Mouse (Mus musculus): ENCODE measurements around the gene Ccdc92b. TPM values are rescaled to one million over a fixed set of nuclear protein-coding genes. Genes with fewer than 3 reads are reported as not detected.
"Not testable (repeated sequence)": the region's sequence is repeated elsewhere in the genome, so short reads cannot be mapped to it uniquely, and the experiment has no call there.

Gene Ccdc92b
- 10 to 100 TPM; 19.1 to 20.2 TPM for total RNA-seq (2021)
- long read RNA-seq, experiment 1, full-length matches to known transcripts: 9 of 18 reads
- long read RNA-seq, experiment 1, partial matches to known transcripts: 8 of 18 reads
- long read RNA-seq, experiment 1, other reads (novel, unspliced or antisense): 1 of 18 reads
- long read RNA-seq, experiment 2, full-length matches to known transcripts: 4 of 5 reads
- long read RNA-seq, experiment 2, partial matches to known transcripts: 0 of 5 reads
- long read RNA-seq, experiment 2, other reads (novel, unspliced or antisense): 1 of 5 reads

DNA sequence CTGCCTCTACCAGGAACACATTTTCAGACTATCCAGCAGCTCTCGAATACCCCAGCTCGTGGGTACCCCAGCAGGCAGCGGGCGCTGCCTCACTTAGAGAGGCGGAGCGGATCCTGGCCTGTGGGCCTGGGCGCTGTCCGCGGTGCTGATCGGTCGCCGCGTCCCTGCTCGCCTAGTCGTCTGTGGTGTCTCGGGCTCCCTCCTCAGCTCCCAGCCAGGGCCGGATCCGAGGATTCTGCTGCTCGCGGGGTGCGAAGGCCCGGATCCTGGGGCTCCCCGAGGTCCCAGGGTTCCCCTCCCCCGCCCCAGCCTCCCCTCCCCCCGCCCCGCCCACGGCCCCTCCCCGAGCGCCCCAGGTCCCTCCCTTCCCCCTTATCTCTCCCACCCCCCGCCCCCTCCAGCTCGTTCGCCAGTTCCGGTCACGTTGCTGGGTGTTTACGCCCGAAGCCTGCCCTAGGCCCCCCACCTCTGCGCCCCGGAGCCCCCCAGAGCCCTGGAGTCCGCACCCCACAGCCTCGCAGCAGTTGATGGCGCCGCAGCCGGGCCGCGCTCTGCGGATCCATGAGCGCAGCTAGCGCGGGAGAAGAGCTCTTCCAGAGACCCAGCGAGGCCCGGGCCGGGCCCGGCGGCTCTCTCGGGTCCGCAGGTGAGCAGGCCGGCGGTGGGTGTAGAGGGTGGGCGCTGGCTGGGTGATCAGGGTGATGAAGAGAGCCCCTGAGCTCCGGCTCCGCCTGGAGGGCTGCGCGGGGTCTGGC is at the start of gene Ccdc92b:
TSS of gene Ccdc92b (plus strand) at position 405 of the 755 bp plus-strand sequence.
- DNase-seq (ENCODE audit: low spot score in 2 of 2): peak; percentile 70 to 71

DNA sequence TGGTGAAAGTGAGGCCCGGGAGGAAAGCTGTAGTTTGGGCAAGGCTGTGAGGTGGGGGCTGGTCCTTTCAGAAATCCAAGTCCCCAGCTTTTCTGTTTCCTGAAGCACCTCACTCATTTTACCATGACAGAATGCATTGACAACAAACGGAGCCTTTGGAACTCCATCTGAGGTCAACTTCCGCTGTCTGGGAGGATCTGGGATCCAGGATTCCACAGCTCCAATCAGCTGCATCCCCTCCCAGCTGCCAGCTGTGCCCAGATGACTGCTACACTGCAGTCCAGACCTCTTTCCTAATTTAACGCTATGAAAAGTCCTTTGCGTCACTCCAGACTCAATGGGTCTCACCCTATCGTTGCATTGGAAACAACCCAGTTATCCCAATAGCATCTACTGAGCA is 49.7 kb upstream of the Ccdc92b start:
- no peak for DNase-seq (ENCODE audit: low spot score in 2 of 2)

DNA sequence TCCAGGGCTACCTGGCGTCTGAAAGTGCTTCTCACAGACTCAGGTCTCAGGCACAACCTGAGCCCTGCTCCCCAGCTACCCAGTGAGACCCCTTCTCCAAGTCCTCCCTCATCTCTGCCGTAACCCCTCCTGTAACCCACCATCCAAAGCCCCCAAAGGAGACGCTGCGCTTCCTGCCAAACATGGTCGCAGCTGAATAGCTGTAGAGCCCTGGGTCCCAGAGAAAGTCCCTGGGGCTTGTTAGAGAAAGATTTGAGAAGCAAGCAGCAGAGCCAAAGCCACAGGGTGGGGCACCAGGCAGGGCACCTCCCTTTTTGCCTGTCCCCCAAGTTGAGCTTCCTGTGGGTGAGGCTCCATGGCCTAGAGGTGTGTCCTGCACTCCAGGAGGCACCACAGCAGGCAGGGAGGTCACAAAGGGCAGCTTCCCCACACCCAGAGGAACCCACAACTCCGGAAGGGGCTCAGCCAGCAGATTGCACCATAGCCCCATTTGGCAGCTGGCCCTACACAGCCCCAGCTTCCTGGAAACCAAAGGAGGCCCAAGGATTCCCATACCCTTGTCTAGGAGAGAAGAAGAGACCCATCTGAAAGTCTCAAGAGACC is 46.8 kb upstream of the Ccdc92b start:
- DNase-seq (ENCODE audit: low spot score in 2 of 2): no peak

DNA sequence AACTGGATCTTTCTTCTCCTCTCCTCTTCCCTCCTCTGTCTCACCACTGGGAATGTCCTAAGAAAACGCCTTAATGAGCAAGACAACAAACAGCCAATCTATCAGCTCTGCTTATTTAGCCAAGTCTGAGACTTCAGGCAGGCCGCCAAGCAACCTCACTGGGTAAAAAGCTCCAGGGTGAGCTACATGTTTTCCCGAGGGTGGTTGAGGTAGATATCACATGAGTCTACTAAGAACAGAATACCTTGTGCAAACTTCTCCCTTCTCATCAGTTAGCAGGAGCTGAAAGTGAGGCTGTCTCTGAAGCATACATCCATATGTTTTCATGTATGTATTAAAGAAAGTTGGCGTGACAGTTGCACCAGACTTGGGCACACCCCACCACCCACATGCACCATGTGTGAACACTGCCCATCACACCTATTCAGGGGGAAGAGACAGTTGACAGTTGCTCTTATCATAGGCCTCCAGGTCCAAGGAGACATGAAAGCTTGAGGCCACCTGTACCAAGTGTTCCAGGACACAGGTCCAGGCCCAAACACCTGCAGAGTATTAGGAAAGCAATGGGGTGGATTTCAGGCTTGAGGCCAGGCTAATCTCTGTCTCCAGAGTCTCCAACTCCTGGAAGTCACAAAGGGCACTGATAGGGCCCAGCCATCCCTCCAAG is 44.5 kb upstream of the Ccdc92b start:
- no peak for DNase-seq (ENCODE audit: low spot score in 2 of 2)

DNA sequence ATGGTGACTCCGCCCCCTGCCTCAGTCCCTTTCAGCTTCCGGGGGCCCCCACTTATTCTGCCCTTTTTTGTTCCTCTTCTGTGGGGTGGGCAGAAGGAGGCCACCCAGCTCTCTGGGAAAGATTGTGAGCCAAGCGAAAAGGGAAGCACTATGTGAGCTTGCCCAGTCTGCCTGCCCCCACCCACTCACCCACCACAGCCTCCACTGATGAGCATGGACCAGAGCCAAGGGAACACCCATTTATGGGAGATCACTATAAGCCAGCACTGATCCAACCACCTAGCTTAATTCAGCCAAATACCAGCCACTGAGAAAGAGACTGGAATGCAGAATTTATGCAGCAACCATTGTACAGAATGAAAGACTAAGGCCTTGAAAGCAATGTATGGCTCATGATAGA is 43.5 kb upstream of the Ccdc92b start:
- no peak for DNase-seq (ENCODE audit: low spot score in 2 of 2)

DNA sequence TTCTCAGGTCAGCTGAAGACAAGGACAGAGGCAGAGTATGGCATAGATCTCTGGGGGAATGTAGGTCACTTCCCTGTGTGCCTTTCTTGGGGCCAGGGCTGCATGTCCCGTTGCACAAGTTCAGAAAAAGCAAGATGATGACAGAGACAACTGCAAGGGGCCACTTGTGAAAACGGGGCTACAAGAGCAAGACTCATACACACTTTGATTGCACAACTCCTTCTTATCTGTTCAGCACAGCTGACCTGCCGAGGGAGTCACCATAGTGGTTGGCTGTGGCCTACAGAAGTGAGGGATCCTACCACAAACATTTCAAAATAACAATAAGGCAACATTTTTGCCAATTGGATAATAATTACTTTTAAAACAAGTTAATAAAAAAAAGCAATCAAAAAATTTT is 42.3 kb upstream of the Ccdc92b start:
- DNase-seq (ENCODE audit: low spot score in 2 of 2): no peak

DNA sequence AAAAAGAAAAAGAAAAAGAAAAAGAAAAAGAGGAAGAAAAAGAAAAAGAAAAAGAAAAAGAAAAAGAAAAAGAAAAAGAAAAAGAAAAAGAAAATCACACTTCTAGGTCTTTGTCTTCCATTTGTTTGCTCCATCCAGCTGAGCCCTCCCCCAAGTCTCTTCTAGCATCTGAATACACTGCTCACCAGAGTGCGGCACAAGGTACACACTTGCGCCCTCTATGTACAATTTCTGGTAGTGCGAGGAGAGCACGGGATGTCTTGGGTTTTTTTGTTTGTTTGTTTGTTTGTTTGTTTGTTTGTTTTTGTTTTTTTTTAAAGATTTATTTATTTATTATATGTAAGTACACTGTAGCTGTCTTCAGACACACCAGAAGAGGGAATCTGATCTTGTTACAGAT is 38.1 kb upstream of the Ccdc92b start:
- DNase-seq (ENCODE audit: low spot score in 2 of 2): not testable (repeated sequence)

DNA sequence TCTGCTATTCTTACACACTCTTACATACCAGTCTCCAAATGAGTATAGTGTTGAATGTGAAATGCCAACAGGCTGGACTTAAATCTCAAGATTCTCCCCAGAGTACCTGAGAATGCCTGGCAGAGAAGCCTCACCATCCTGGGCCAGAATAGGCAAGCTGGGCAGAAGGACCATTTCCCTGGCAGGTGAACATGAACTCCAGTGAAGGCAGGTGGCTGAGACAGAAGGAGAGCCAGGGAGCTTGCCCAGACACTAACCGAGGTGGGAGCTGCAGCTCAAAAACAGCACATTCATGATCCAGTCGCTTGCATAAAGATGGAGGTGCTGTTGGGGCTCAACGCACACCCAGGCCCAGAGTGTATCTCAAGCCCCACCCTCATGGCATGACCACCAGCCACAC is 36.9 kb upstream of the Ccdc92b start:
- DNase-seq (ENCODE audit: low spot score in 2 of 2): no peak

DNA sequence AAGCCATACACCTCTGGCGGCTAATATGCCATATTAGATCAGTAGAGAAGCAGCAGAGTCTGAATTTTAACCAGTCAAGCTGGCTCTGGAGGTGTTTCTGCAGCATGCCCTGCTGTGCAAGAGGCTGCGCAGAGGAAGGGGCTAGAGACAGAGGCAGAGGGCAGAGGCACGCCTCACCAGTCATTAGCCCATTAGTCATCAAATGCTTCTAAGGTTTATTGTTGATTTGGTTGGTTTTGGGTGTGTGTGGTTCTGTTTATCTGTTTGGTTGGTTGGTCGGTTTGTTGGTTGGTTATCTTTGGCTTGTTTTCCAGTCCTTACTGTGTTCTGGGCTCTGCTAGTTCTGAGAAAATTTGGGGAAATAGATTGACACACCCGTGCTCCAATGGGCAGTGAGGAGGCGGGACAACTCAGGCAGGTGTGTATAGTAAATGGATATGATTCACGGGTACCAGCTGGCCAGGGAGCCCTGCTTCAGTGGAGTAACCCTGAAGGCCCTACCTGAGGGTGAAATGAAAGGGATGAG is 35.5 kb upstream of the Ccdc92b start:
- DNase-seq (ENCODE audit: low spot score in 2 of 2): no peak

DNA sequence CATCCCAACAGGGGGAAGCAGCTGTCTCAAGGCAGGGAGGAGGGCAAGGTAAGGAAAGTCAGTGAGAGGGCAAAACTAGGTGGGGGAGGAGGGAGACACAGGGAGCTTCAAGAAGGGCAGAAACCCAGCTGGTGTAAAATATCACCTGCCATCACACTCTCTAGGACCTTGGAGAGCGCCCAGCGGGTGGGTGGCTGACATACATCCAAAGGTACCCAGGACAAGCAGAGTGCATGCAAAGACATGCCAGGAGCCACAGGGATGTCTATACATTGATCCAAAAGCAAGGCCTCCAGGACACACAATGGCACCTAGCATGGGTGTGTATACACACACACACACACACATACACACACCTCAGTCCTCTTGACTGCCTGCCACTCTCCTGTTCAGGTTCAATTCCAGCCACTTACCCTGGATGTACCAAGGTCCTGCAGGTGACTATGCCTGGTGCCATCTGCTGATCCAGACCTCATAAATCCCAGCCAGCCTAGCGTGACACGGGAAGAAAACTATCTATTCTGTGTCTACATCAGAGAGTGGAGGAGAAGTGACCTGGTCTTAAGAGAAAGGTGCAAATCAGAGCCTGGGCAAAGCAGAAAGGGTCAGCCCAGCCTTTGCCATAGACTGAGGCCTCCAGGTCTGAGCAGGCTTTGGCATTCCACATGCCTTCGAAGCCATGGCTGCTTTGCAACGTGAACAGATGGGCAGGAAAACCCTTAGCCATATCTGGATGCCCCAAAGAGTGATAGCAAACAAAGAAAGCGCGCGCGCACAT is 34.3 kb upstream of the Ccdc92b start:
- DNase-seq (ENCODE audit: low spot score in 2 of 2): no peak

DNA sequence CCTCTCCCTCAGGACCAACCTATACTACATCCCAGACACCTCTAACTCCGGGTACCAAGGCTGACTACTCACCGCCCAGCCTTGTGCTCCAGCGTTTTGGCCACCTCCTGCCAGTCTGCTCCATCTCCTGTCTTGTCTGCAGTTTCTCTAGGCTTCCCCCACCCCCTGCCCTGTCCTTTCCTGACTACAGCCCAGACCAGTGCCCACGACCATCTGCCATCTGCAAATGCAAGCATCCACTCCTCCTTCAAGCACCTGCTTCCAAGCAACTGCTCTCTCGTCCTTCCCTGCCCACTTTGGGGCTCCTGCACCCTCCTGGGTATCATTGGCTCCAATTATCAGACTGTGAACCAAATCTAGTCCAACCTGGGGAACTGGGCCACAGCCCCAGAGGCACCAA is 33.0 kb upstream of the Ccdc92b start:
- no peak for DNase-seq (ENCODE audit: low spot score in 2 of 2)

DNA sequence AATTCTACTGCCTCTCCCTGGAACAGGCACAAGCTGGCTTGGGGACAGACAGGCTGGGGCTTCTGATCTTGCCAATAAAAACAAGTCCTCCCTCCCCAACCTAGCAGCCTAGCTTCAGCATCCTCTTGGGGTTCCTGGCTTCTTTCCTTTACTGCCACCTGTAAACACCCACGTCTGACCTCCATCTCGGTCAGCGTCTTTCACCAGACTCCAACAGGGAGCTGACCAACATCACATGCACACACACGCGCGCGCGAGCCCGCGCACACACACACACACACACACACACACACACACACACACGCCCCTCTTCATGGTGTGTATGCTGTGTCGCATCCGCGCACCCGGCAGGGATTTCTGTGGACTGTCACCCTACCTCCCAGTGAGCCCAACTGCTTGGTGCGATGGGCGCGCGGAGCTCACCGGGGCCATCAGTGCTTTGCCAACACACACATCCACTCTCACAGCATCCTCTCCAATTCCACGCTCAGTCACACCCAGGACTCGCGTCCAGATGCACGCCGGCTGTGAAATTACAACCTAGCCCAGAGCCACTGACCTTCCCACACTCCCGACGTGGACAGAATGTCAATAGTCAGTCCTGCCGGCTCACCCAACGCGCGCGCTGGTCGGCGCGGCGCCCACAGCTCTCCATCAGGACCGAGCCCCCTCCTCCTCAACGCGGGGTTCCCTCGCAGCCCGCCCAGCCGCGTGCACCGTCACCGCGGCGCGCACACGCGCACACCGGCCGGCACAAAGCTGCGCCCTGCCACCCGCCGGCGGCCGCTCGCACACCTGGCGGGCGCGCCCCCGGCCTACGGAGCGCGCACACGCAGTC is 29.8 kb upstream of the Ccdc92b start:
- DNase-seq (ENCODE audit: low spot score in 2 of 2): peak; percentile 56 to 57

DNA sequence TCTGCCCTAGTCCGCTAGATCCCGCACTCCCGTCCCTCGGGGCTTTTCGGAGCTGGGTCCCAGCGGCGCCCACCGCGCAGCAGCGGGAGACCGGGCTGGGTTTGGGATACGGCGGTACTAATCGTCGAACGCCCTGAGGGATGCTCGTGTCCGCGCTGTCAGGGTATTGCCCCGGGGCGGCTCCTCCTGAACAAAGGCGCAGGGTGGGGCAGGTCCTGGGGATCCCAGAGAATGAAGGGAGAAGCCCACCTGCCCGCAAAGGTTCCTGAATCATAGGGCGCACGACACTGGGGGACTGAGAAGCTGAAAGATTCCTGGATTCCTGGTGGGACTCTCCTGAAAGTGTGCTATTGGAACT is 29.2 kb upstream of the Ccdc92b start:
- no peak for DNase-seq (ENCODE audit: low spot score in 2 of 2)

DNA sequence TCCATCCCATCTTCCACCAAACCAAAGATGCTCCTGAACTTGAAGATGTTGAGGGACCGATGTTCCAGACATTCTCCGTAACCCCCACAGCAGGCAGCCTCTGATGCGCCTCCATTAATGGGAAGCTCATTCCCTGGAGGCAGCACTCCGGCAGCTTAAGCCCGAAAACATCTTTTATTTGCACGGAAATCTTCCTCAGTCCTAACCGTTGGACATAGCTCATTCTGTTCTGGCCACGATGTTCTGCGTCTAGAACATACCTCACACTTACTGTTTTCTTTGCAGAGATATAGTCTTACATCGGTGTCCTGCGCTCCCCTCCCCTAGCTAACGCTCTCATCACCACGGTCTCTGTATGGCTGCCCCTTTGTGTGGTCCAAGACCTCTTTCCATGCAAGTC is 28.7 kb upstream of the Ccdc92b start:
- no peak for DNase-seq (ENCODE audit: low spot score in 2 of 2)

DNA sequence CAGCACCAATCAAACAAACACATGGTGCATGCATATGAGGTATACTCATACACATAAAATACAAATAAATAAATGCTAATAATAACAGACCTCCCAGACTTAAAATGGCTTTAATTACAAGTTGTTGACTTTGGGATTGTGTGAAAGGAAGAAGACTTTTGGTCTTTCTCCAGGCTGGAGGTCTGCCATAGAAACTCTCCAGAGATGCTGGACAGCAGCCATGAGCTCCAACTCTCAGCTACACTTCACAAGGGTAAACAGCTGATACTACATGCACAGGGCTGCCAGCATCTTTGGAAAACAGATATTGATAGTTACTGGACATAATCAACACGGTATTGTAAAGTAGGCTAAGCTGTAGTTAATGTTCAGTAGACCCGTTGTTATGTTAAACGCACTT is 27.2 kb upstream of the Ccdc92b start:
- no peak for DNase-seq (ENCODE audit: low spot score in 2 of 2)

DNA sequence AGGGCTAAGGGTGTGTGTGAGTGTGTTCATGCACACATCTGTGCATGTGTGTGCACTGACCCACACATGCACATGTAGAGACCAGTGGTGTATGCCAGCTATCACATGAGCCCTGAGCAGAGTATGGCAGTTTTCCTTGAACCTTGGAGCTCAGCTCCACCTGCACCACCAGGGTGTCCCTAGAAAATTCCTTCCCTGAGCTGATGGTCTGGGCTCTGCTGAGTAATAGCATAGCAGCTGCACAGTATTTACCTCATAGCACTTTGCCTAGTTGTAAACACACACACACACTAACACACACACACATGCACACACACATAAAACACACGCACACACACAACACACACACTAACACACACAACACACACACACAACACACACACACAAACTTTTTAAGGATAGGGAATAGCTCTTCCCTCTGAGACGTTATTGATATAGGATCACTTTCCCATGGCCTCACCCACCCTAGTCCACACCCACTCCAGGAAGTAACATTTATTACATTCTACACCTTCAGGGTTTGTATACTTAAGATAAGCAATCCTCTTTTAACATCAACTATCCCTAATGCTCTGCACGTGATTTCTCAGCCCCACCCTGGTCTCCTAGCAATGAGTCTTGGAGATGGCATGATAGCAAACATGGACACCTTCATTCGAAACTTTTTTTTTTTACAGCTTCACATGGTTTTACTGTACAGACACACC is 22.0 kb upstream of the Ccdc92b start:
- no peak for DNase-seq (ENCODE audit: low spot score in 2 of 2)

DNA sequence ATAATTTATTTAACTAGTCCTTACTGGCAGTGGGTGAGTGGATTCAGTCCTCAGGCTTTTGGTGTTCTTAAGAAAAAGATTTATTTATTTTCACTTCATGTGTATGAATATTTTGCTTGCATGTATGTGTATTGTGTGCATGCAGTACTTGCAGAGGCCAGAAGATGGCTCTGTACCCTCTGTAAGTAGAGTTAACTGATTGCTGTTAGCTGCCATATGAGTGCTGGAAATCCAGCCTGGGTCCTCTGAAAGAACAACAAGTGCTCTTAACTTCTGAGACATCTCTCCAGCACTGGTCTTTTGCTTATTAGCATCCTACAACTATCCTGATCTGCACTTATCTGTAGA is 21.4 kb upstream of the Ccdc92b start:
- DNase-seq (ENCODE audit: low spot score in 2 of 2): no peak

DNA sequence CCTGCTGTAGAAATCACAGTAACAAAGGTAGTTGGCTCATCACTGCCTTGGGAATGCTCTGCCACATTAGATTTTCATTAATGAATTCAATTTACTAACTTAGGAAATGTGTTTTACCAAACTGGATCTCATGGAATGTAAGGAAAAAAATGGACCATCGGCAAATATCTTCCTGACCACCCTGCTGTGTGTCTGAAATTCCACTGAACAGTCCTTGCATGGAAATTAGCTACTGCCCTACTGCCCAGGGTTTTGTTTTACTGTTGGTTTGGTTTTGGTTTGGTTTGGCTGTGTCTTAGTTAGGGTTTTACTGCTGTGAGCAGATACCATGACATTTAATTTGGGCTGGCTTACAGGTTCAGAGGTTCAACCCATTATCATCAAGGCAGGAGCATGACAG is 17.1 kb upstream of the Ccdc92b start:
- no peak for DNase-seq (ENCODE audit: low spot score in 2 of 2)

DNA sequence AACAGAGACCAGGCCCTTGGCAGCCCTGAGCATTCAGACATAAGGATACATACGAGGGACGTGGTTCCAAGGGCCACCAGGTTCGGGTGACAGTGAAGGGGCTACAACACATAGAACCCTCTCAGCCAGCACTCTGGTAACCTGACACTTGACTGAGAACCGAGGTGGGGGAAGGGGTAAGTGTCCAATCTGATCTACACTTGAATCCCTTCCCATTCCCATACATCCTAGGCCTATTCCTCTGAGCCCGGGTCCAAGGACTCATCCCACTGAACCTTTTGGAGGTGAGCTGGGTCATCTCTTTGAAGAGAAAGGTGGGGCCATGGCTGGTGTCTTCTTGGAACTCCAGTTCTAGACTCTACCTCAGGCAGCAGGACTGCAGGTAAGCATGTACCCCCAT is 9.3 kb upstream of the Ccdc92b start:
- no peak for DNase-seq (ENCODE audit: low spot score in 2 of 2)
